Mouse (Mus musculus): ENCODE measurements around the gene Sucla2.
"Not testable (repeated sequence)": the region's sequence is repeated elsewhere in the genome, so short reads cannot be mapped to it uniquely, and the experiment has no call there.

The Sucla2 gene

DNA sequence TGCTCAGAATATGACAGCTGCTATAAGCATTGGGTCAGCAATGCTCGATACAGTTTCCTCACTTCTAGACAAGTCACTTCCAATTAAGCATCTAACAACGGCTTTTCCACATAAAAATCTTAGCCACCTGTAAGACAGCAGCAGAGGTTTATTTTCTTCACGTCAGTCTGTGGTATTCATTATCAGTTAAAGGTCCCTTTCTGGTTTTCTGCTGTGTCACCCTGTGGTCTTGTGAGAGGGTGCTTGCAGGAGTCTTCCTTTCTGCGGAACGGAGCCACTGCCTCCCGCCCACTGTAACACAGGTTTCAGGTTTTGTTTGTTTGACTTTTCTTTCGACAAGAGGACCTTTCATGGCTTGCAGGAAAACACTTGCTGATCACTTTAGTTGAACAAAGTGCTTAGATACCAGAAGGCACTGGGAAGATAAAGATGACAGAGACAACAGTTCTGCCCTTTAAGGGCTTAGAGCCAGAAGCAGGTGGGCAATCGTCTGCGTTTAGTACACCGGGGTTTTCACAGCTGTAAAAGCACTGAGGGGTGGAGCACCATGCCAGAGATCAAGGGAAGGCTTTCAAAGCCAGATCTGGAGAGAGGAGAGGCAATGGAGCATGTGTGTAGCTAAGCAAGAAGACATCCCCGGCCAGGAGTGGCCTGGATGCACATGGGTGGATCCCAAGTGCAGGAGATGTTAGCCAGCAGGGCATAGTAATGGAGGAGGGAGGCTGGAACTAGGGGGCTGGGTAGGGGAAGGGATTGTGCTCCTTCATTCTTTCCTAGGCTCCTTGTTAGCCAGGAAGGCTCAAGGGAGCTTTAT is 83.8 kb downstream of the Sucla2 start:
- no peak for DNase-seq (ENCODE audit: extremely low read depth, low read depth)

DNA sequence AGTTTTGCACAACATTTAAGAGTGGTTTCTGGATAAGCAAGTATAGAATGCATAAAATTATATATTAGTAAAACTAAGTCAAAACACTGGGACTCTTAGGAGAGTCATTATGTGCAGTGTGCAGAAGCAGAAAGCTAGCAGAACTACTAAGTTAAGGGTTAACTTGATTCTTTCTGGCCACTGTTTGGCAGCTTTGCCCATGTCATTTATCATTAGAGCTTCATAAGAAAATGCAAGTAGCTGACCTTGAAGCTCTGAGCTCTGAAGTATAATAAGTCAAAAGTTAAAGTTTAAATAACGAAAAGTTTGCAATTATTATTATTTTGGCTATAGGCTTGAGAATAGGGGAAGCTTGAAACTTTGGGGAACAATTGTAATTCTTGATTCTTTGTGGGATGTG is 89.8 kb downstream of the Sucla2 start:
- DNase-seq (ENCODE audit: extremely low read depth, low read depth) = not testable (repeated sequence)

DNA sequence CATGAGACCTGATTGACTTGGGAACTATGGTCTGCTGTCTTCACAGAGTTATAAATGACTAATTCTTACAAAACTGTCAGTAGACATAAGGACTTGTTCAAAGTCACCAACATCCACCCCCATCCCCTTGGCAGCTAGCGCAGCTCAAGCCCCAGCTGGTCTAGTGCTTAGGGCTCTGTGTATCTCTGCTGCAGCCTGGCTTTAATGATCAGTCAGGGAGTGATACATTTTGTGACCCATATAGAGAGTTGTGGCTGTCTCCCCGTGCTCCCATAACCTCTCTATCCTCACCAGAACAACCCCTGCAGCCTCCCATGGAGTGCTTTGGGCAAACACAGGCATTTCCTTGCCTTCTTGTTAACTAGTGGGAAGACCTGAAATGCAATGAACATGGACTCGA is 95.8 kb downstream of the Sucla2 start:
- DNase-seq (ENCODE audit: extremely low read depth, low read depth) = no peak

DNA sequence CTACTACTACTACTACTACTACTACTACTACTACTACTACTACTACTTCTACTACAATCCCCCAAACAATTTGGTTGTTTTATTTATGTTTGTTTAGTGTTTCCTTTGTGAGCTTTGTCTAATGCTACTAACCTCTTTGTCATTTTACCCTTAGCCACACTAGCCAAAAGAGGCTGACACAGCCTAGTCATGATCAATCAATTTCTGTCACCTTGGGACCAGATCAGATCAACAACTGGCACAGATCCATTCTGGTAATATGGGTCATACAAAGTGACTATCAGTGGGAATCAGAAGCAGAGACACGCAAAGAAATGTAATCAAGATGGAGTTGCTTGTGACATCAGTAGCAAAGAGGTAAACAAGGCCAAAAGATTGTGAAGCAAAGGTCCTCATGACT is 97.9 kb downstream of the Sucla2 start:
- DNase-seq (ENCODE audit: extremely low read depth, low read depth) = no peak

DNA sequence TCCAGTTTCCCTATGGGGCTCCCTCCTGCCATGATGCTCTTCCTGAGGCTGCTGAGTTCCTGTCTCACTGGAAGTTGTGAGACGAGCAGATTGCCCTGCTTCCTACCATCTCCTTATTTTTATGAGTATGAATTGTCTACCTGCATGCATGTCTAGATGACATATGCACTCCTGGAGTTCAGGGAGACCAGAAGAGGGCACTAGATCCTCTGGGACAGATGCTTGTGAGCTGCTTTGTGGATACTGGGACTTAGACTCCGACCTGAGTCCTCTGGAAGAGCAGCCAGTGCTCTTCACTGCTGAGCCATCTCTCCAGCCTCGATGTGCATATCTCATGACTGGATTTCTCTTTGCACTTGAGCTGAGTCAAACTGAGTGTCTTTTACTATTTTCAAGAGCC is 100.3 kb downstream of the Sucla2 start:
- no peak for DNase-seq (ENCODE audit: extremely low read depth, low read depth)

DNA sequence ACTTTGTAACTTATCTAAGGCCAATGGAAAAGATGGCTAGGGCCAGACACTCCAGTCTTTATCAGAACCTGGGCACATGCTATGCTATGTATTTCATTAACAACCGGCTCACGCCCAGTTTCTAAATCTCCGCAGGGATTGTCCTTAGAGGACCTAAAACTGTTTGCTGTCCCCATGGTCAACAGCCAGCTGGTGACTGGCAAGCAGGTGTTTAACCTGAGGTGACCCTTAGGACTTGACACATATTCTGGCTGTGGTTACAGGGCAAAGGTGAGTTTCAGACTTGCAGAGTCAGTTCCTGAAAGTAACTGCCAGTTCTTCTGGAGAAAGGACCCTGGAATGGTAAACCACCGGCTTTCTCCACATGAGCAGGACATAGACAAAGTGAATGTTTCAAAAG is 106.4 kb downstream of the Sucla2 start:
- DNase-seq (ENCODE audit: extremely low read depth, low read depth) = no peak

DNA sequence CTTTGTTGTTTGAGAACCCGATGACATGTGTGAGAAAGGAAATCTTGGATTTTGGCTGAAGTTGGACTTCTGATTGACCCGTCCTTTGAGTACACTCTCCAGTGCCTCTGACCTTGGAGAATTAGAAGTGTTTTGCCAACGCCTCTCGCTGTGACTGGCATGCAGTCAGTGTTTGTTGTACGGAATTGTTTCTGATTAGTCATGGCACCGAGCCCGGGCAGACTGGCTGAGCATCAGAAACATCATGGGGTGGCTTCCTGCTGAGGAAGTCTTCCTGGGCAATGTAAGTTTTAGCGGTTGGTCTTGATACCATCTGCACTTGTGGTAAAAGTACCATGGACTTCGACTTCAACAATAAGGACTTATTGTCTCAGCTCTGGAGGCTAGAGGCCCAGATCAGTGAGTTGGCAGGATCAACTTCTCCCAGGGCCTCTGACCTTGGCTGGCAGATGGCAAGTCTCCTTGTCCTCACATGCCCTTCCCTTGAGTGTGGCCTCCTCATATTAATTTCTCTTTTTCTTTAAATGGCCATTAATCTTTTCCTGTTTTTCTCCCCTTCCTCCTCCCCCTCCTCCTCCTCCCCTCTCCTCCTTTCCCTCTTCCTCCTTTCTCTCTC is 107.6 kb downstream of the Sucla2 start:
- no peak for DNase-seq (ENCODE audit: extremely low read depth, low read depth)

DNA sequence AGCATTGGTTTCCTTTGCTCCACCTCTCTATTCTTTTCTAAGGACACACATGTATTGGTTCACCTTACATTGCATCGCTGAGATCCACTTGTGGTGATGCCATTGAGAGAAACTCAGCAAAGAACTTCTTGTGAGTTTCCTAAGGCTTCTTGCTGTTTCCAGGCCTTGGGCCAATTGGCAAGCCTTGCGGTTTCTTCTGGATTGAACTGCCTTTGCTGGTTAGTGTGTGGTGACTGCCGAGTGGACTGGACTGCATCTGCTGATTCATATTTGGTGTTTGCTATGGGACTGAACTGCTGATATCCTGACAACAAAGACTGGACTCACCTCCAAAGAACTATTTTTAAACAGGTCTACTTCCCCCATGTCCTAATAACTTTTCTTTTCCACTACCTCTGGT is 109.2 kb downstream of the Sucla2 start:
- no peak for DNase-seq (ENCODE audit: extremely low read depth, low read depth)

DNA sequence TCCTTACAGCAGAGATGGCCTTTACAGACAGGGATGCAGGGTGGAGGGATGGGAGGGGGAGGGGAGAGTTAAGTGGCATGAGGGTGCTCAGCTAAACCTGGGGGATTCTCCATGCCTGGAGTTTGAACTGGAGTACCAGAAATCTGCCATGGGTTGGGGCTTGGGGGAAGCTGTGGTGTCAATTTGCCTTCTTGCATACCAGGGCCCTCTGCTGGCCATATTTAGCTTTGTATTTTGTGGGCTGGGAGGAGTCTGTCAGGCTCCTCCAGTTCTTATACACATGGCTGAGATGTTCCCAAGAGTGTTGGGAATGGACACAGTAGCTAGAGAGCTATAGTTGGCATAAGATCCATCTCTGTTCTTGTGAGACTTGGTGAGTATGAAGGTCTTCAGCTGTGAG is 112.3 kb downstream of the Sucla2 start:
- DNase-seq (ENCODE audit: extremely low read depth, low read depth) = peak; percentile 25

All from MEL-GATA-1-ER (cell line).